Mouse (Mus musculus) MEL-GATA-1-ER (cell line): ENCODE measurements around the gene Ogfod2.

Experiments used
- DNase-seq: peaks from one replicate; pipeline ENCODE4 v3.0.0-alpha.2; 2012; ENCODE audit warnings: low read depth; ENCODE audit errors: extremely low read depth

Gene Ogfod2

DNA sequence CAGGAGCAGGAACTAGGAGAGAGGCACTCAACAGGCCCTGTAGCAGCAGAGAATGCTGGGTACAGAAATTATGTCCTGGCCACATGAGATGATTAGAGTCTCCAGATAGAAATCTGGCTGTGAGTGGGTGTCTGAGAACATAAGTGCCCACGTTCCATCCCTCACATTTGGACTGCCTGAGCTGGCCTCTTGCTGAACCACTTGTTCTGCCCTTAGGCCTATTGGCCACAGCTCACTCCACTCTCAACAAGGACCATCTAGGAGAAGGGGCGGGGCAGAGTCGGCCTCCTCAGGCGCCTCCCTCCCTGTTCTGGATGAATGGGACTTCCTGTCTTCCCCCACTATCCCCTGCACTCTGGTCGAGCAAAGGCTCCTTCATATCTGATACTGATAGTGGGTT is 36.9 kb downstream of the Ogfod2 start:
- DNase-seq: no peak

DNA sequence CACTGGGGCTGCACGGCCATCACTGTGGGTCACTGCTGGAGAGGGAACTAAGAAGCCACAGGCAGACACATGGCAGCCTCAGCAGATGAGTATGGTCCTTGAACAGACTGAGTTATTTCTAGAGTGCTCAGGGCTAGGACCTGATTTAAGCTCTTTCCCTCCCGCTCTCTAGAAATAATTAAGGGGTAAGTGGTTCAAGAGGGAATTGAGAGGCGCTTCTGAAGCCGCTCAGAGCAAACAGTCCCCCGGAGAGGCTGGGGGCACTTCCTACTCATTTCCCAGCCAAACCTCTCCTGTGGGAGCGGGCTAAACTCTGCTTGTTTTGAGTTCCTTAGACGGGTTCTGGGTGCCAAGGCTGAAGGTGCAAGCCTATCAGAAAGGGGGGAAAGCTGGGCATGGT is 38.8 kb downstream of the Ogfod2 start:
- DNase-seq: no peak

DNA sequence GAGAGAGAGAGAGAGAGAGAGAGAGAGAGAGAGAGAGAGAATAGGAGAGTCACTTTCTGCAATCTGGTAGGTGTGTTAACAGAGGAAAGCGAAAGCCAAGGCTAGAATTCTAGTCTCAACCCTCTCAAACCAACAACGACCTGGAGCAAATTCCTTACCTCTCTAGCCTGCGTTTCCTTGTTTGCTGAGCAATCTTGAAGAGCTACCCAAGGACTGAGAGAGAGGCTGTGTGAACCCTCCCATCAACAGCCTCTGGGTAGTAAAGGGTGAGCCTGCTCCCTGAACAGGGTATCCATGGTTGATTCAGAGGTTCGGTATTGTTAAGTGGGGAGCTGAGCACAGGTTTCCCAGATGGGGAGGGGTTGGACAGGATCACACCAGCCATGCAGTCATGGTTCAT is 40.6 kb downstream of the Ogfod2 start:
- DNase-seq: no peak

DNA sequence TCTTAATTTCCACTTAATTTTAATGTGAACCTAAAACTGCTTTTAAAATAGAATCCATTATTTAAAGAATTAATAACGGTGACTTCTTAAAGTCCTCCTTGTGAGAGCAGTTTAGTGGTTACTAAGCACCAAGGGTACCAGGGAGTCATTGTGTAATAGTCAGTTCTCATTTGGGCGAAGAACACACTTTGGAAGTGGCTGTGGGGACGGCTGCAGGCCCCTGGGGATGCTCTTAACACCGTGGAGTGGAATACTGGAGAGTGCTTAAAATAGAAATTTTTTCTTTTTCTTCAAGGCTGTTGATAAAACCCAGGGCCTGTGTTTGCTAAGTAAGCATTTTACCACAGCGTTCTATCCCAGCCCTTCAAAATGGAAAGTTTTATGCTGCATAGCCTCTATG is 43.8 kb downstream of the Ogfod2 start:
- no peak for DNase-seq

- DNase-seq: no peak
Observed at GRCm38 (mm10) chr5:124158305-124158704, 46.2 kb downstream of the Ogfod2 start.

GRCm38 (mm10) chr5:124159453-124159852 is 47.4 kb downstream of the Ogfod2 start:
- no peak for DNase-seq

DNA sequence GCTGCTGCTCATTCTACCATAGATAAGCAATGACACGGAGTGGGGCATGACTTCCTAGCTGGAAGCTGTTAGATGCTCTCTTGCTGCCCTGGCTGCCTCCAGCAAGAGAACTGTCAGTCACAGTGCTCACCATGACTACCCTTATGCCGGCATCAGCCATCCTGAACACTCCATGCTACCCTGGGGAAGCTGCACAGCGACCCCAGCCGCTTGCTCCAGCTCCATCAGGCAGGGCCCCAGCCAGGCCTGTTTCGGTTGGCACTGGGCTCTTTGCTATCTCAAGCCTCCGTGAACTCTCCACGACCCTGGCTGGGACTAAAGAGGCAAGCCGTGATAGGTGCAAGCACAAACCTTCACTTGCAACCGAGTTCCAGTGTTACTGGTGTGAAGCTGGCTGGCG is 49.7 kb downstream of the Ogfod2 start:
- no peak for DNase-seq

DNA sequence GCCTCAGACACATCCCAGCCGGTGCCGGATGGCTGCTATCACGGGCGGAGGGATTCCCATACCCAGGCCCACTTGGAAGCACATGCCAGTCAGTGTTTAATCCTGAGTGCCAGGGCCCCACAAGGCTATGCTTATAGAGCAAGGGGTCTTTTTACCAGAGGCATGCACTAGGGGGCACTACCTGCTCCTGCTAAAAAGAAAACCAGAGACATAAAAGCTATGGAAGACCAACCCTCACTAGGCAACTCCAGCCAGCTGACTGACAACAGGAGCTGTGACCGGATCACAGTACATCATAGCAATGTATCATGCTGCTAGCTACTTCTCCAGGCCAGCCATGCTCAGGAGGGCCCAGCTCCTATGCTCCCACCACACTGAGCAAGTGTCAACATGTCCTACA is 50.5 kb downstream of the Ogfod2 start:
- no peak for DNase-seq

DNA sequence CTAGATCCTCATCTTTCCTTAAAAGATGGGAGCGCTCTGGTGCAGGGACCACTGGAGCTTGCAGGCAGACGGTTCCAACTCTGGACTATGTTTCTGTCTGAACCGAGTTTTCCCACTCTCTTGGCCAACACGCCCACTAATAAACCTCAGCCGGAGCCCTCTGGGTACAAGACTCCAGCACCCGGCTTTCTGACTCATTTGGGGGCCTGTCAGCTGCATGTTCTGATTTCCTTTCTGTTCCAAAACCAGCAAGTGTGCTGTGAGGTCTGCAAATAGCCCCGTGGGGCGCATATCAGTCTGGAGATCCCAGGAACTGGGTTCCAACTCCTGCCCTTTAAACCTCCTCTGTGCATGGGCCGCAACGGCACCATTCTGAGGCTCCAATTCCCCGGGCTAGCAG is 51.3 kb downstream of the Ogfod2 start:
- no peak for DNase-seq
